In genomic region chr16:28127006-28127405, GRCm38 (mm10) we compare ENCODE assay signal across 20 mouse cellular contexts.
DNase-seq lines count a peak whose midpoint lies in the region; TF ChIP-seq lines count a peak whose summit lies in the region.
"Had no signal": no experiment of that assay in that cellular context is flagged by ENCODE, and none has a peak within 500 bp of the region (broad histone marks: within the 10 kb centered on the region; RNA-seq: fewer than 3 reads in every experiment).

No protein-coding gene starts in this region.

- no peak for TF ChIP-seq POLR2A in cerebellum, adult 2 months (IDR thresholded peaks at IDR 0.05; ENCODE audit: borderline replicate concordance, insufficient read depth, low read length)
- no peak for TF ChIP-seq POLR2A in brain, embryonic 14.5 days (IDR thresholded peaks at IDR 0.05; ENCODE audit: borderline replicate concordance, extremely low read depth, insufficient read depth, insufficient read length, poor library complexity, severe bottlenecking)

- intact Hi-C loops in left cerebral cortex, postnatal 4 days (cut with DNase I) = no loop called here
- intact Hi-C loops in left cerebral cortex, postnatal 10 days (cut with DNase I) = no loop called here

- no peak overlapping the region for H3K27ac ChIP-seq in cerebellum, adult 2 months (ENCODE audit: insufficient read depth, low read length)
- H3K27ac ChIP-seq: embryonic facial prominence, embryonic 13.5 days; embryonic facial prominence, embryonic 15.5 days; forebrain, embryonic 10.5 days; forebrain, embryonic 12.5 days had no signal

- peak; percentile 88 to 90 for DNase-seq in cerebellum, postnatal 10 days
- no peak for DNase-seq in cerebellum, adult 11-12 months
- DNase-seq in cerebellum, postnatal 25 days = peak; percentile 11 to 41
- DNase-seq in cerebellum, adult 2 months = no peak
- DNase-seq in left cerebral cortex, postnatal 4 days = peak; percentile 67
- DNase-seq in left cerebral cortex, postnatal 10 days (ENCODE audit: extremely low spot score in 1 of 2, low spot score in 2 of 2) = no peak
- peak; percentile 9 for DNase-seq in brain, embryonic 14.5 days (ENCODE audit: low read depth)
- DNase-seq: adrenal gland, adult 8-10 months; adrenal gland, postnatal 14 days; adrenal gland, postnatal 36 days; B cell, adult 2 months; cerebellum, adult 11 months; cerebellum, adult 8-10 months; embryo, embryonic 11 days had no signal

- no peak for TF ChIP-seq CTCF in cerebellum, adult 2 months (IDR thresholded peaks at IDR 0.05; ENCODE audit: borderline replicate concordance, insufficient read depth, low read depth, low read length)
- no peak for TF ChIP-seq CTCF in brain, embryonic 14.5 days (IDR thresholded peaks at IDR 0.05; ENCODE audit: borderline replicate concordance, extremely low read depth, insufficient read depth, insufficient read length)

- H3K4me1 ChIP-seq in cerebellum, adult 2 months (ENCODE audit: control insufficient read depth, insufficient read depth, low read length) = no peaks in the 10 kb centered on the region
- H3K4me1 ChIP-seq: embryonic facial prominence, embryonic 13.5 days; embryonic facial prominence, embryonic 15.5 days; forebrain, embryonic 10.5 days; forebrain, embryonic 12.5 days had no signal

- 9% methylated on average over 2 of the region's 2 CpGs for WGBS in cerebellum, adult 2 months

- no peaks in the 10 kb centered on the region for H3K27me3 ChIP-seq in cerebellum, adult 2 months (ENCODE audit: control insufficient read depth, insufficient read depth, low read length)
- H3K27me3 ChIP-seq: CH12.LX; embryonic facial prominence, embryonic 13.5 days; embryonic facial prominence, embryonic 15.5 days; forebrain, embryonic 12.5 days had no signal

- H3K4me3 ChIP-seq in cerebellum, adult 2 months (replicated peaks; ENCODE audit: insufficient read depth, low read depth, low read length) = no peak overlapping the region
- H3K4me3 ChIP-seq: embryonic facial prominence, embryonic 13.5 days; embryonic facial prominence, embryonic 15.5 days; erythroblast, embryonic 14.5 days; forebrain, embryonic 10.5 days; forebrain, embryonic 12.5 days had no signal

Comparison
In these comparisons a context has a peak if more than half of its experiments do, and no peak if none do; other contexts are left out.
1. DNase-seq: peak in cerebellum, postnatal 10 days (2 of 2), cerebellum, postnatal 25 days (2 of 2), left cerebral cortex, postnatal 4 days (single experiment) and brain, embryonic 14.5 days (single experiment); none in cerebellum, adult 11-12 months (single experiment), cerebellum, adult 2 months (0 of 2) and left cerebral cortex, postnatal 10 days (0 of 2).